Mouse (Mus musculus): ENCODE measurements around the gene Sh3pxd2b.
A peak's percentile ranks its signal among the peaks of the same experiment; 100 is the strongest.

GRCm38 (mm10) chr11:32454800-32455506, 107.3 kb downstream of the Sh3pxd2b start, which contains the start of gene Ubtd2:
- no peak for TF ChIP-seq CTCF (IDR thresholded peaks at IDR 0.05; ENCODE audit: control insufficient read depth, insufficient read depth, insufficient replicate concordance, low read depth, low read length)
- peak; percentile 58 for TF ChIP-seq POLR2A (IDR thresholded peaks at IDR 0.05; ENCODE audit: control insufficient read depth, low read depth, low read length)
